Mouse (Mus musculus) testis, adult 2 months (tissue): ENCODE results near the gene Pde8a.

Experiments
- CTCF ChIP-seq: fragments of 200-500 bp; IDR thresholded peaks from 2 replicates; pipeline ENCODE4 v1.5.1; 2012; ENCODE audit warnings: low read depth, mild to moderate bottlenecking, inconsistent platforms, low read length, moderate library complexity; ENCODE audit not compliant: control insufficient read depth, insufficient read depth, insufficient replicate concordance
- POLR2A ChIP-seq: fragments of 200-500 bp; IDR thresholded peaks from 2 replicates; pipeline ENCODE4 v1.6.1; 2012; ENCODE audit warnings: low read depth, mild to moderate bottlenecking, inconsistent platforms, low read length, moderate library complexity; ENCODE audit not compliant: control insufficient read depth

- no peak for TF ChIP-seq POLR2A
- no peak for TF ChIP-seq CTCF
Observed at GRCm38 (mm10) chr7:81281240-81281639, 67.8 kb downstream of the Pde8a start.
